Mouse (Mus musculus) thymus, adult 2 months (tissue): ENCODE results near the gene Ttc21a. TPM values are rescaled to one million over a fixed set of nuclear protein-coding genes. Genes with fewer than 3 reads are reported as not detected.

Experiments
- DNase-seq: peaks from one replicate; pipeline ENCODE4 v3.0.0; 2021
- H3K27ac ChIP-seq: fragments of 200-500 bp; 2 replicates; pipeline ENCODE4 v1.5.1; 2012; ENCODE audit warnings: low read length, control low read depth; ENCODE audit not compliant: control insufficient read depth, insufficient read depth
- H3K27me3 ChIP-seq: fragments of 200-500 bp; 2 replicates; pipeline ENCODE4 v1.6.1; 2012; ENCODE audit warnings: mild to moderate bottlenecking, low read length, moderate library complexity, mixed read lengths; ENCODE audit not compliant: control insufficient read depth, insufficient read depth
- H3K36me3 ChIP-seq: fragments of 200-500 bp; 2 replicates; pipeline ENCODE4 v1.6.1; 2012; ENCODE audit warnings: mild to moderate bottlenecking, low read length, moderate library complexity; ENCODE audit not compliant: control insufficient read depth, insufficient read depth
- H3K4me1 ChIP-seq: fragments of 200-500 bp; replicated peaks from 2 replicates; pipeline ENCODE4 v1.6.1; 2012; ENCODE audit warnings: low read length; ENCODE audit not compliant: control insufficient read depth, insufficient read depth
- H3K4me3 ChIP-seq: fragments of 200-500 bp; 2 replicates; pipeline ENCODE4 v1.5.1; 2012; ENCODE audit warnings: mild to moderate bottlenecking, low read length, control low read depth, moderate library complexity; ENCODE audit not compliant: control insufficient read depth, insufficient read depth
- CTCF ChIP-seq: fragments of 200-500 bp; IDR thresholded peaks from 2 replicates; pipeline ENCODE4 v1.5.1; 2012; ENCODE audit warnings: mild to moderate bottlenecking, control low read depth, low read length, moderate library complexity, borderline replicate concordance; ENCODE audit not compliant: control insufficient read depth, poor library complexity, insufficient read depth; ENCODE audit errors: extremely low read depth
- POLR2A ChIP-seq: fragments of 200-500 bp; IDR thresholded peaks from 2 replicates; pipeline ENCODE4 v1.6.1; 2012; ENCODE audit warnings: mild to moderate bottlenecking, low read length, control low read depth, moderate library complexity; ENCODE audit not compliant: control insufficient read depth, poor library complexity, insufficient read depth; ENCODE audit errors: extremely low read depth
- WGBS: fragments of 180-500 bp; shearing (Covaris S2); methylation state at CpG from one replicate; pipeline ENCODE4 v1.1.7; 2018; 5-methylcytosine and 5-hydroxymethylcytosine counted together
- polyA plus RNA-seq: library from polyadenylated mRNA; depleted of rRNA; stranded (reverse); fragments of >200 nt; gene quantifications from 2 replicates; pipeline ENCODE4 v1.2.3, GENCODE M21; 2012

Gene Ttc21a
- polyA plus RNA-seq, 1 experiment: 0.18 TPM

DNA sequence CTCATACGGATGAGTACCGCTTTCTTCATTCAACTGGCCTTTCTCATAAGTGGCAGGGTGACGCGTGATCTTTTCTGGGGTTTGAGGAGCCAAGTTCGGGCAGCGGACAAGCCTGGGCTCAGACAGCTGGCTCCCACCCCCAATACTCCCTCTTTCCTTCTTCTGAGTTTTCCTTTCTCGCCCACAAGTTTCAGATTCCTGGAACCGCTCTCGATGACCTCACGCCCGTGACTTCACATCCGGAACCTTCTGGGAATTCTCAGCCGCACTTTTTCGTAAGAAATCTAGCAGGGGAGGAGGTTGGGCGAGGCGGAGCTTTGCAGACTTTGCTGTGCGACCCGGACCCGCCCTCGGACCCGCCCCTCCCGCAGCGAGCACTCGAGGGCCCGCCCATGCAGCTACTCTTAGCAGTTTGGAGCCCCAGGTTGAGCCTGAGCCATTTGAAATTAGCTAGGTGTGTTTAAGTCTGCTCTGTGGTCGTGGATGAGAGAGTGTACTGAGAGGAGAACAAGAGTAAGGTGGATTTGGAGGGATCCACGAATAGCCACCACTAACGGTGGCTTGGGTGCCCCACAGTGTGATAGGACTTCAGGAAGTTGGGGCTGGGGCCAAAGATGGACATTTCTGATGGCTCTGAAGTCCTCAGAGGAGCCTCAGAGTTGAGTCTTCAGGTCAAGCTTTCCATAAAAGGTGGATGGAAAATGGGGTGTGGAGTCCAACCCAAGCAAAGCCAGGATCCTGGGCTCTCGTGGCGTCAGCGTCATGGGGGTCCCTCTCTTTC, 64.7 kb downstream of the Ttc21a start:
- no peak overlapping the region for H3K27ac ChIP-seq
- H3K4me1 ChIP-seq: peaks cover 8% of the 10 kb centered on the region
- DNase-seq: peak; percentile 80
- peak overlapping the region; percentile 47 for H3K4me3 ChIP-seq
- H3K27me3 ChIP-seq: no peaks in the 10 kb centered on the region
- WGBS: 11% methylated on average over 31 of the region's 31 CpGs
- TF ChIP-seq CTCF (no peak), POLR2A (no peak)
- H3K36me3 ChIP-seq: no peaks in the 10 kb centered on the region

DNA sequence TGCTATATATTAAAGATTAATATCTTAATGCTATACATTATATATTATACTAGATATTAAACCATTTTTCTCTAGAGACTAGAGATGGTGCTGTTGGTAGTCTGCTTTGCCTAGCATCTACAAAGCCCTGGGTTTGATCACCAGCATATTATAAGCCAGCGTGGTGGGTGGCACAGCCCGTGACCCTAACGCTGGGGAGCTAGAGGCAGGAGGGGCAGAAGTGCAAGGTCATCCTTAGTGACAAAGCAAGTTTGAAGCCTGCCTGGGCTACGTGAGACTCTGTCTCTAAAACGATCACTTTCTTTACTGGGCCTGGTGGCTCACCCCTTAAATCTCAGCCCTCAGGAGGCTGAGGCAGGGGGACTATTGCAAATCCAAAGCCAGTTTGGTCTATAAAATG, 65.5 kb downstream of the Ttc21a start:
- no peaks in the 10 kb centered on the region for H3K27me3 ChIP-seq
- 85% methylated on average over 5 of the region's 5 CpGs for WGBS
- H3K4me3 ChIP-seq: no peak overlapping the region
- H3K4me1 ChIP-seq: peaks cover 8% of the 10 kb centered on the region
- no peak overlapping the region for H3K27ac ChIP-seq
- DNase-seq: no peak
- TF ChIP-seq POLR2A: no peak
- no peak for TF ChIP-seq CTCF
- no peaks in the 10 kb centered on the region for H3K36me3 ChIP-seq

DNA sequence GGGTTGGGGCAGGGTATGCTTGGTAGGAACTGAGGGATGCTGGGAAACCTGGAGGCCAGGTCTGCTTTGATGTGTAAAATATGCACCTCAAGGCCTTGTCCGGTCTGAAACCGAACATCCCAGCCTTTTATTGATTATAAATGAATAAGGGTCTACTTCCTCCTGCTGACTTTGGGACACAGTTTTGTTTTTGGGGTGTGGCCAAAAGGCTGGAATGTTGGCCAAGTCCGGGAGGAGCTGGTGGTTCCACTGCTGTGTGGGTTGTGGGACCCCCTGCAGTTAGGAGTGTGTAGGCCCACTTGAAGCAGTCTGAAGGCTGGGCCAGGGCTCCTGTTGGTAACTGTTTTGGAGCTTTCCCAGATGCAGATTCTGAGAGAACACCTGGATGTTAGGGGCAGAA, 68.5 kb downstream of the Ttc21a start:
- DNase-seq: no peak
- Histone ChIP-seq H3K27me3 (no peaks in the 10 kb centered on the region), H3K4me3 (no peak overlapping the region), H3K36me3 (no peaks in the 10 kb centered on the region), H3K27ac (no peak overlapping the region), H3K4me1 (peaks cover 13% of the 10 kb centered on the region)
- TF ChIP-seq CTCF: no peak
- TF ChIP-seq POLR2A: no peak
- 97% methylated on average over 3 of the region's 3 CpGs for WGBS

DNA sequence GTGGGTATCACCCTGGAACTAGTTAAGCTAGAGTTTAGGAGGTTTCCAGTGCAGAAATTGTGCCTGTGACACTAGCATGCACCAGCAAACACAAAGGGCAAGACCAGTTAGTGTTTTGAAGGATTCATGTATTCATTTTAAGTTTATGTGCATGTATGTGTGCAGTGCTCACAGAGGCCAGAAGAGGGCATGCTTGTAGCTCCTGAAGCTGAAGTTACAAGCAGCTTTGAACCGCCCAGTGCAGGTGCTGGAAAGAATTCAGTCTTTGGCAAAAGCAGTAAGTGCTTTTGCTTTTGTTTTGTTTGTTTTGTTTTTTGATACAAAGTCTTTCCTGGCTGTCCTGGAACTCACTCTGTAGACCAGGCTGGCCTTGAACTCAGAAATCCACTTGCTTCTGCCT, 70.4 kb downstream of the Ttc21a start:
- Histone ChIP-seq H3K4me3 (no peak overlapping the region), H3K4me1 (peaks cover 5% of the 10 kb centered on the region), H3K27ac (no peak overlapping the region), H3K27me3 (no peaks in the 10 kb centered on the region), H3K36me3 (no peaks in the 10 kb centered on the region)
- WGBS: 100% methylated on average over 1 of the region's 1 CpGs
- TF ChIP-seq POLR2A (no peak), CTCF (no peak)
- no peak for DNase-seq

DNA sequence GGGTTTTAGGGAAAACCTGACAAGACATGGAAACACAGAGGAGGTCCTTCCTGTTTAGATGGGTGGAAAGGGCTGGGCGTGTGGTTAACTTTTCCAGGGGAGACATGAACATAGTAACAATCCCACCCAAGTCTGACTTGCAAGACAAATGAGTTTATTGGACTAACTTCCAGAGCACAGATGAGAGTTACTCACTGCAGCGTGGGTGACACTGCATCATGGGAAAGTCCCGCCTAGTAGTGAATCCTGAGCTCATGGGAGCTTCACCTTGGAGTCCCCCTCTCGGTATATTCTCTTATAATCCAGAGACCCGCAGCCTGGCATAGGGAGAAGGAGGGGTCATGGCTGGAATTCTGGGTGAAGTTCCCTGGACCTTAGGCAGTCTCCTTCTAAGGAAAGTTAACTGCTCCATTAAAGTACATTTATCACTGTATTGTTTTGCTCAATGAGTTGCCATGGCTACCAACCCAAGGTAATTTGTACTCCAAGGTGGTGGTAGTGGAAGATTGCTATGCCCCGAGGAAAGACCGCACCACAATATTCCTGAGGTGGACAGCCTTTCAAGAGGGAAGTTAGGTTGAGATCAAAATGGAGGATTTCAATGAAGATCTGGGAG, 71.9 kb downstream of the Ttc21a start:
- TF ChIP-seq CTCF (no peak), POLR2A (no peak)
- Histone ChIP-seq H3K4me3 (no peak overlapping the region), H3K36me3 (no peaks in the 10 kb centered on the region), H3K4me1 (peaks cover 5% of the 10 kb centered on the region), H3K27ac (no peak overlapping the region), H3K27me3 (no peaks in the 10 kb centered on the region)
- WGBS: 91% methylated on average over 7 of the region's 7 CpGs
- no peak for DNase-seq

DNA sequence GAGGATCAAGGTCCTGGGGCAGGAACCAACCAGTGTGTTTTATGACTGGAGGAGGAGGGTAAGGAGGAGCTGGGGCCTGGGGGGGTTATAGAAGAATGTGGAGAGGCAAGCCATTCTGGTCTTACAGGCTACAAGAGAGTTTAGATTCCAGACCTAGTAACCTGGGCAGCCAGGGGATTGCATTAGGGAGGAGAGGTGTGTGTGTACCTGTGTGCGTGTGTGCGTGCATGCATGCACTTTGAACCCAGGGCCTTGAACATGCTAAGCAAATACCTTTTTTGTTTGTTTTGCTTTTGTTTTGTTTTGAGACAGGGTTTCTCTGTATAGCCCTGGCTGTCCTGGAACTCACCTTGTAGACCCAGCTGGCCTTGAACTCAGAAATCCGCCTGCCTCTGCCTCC, 72.5 kb downstream of the Ttc21a start:
- DNase-seq: no peak
- Histone ChIP-seq H3K4me1 (peaks cover 5% of the 10 kb centered on the region), H3K27me3 (no peaks in the 10 kb centered on the region), H3K4me3 (no peak overlapping the region), H3K36me3 (no peaks in the 10 kb centered on the region), H3K27ac (no peak overlapping the region)
- no peak for TF ChIP-seq POLR2A
- TF ChIP-seq CTCF: no peak
- WGBS: over 99% methylated on average over 3 of the region's 3 CpGs
